Mouse (Mus musculus): ENCODE results near the gene Amt. TPM values are rescaled to one million over a fixed set of nuclear protein-coding genes. Genes with fewer than 3 reads are reported as not detected.

The Amt gene
- polyA plus RNA-seq, 1 experiment from 2014 or later, result 14.4 TPM

DNA sequence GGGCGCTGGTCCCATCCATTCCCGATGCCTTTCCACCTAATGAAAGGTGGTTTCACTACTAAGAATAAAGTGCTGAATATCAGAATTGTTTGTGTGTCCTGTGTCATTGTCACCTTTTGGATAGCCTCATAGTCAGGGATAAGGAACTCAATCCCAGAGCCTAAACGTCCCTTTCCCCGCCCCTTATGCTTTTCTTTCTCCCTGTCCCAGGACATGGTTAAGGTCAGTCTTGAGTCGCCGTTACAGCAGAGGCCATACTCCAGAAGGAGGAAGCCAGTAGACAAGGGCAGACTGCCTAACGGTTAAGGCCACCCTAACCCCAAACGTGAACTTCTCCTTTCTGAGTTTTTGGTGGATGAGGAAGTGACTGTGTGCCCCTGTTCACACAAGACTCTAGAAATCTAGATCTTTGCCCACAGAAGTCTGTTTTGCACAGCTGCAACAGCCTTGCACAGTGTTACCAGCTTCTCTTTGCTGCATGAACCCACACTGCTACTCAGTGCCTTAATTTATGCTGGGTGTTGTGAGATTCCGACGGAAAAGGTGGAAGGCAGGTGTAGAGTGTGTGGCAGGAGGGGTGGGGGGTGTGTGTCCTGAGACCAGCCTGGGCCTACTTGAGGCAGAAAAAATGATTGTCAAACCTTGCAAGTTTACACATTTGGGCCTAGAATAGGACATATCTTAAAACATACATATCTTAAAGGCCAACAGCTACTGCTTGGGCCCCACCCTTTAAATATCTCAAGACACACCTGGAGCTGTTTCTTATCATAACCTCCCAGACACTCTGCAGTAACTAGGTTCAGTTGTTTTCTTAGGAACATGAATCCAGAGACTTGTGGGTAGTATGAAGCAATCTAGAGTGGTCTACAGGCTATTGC is 43.8 kb downstream of the Amt start:
- Histone ChIP-seq H3K4me2 (ENCODE audit: low read depth, low read length) (peak overlapping the region; percentile 63), H3K4me1 (ENCODE audit: control insufficient read depth, low read depth, low read length) (peaks cover 55% of the 10 kb centered on the region), H3K9ac (ENCODE audit: low read depth, low read length) (peak overlapping the region; percentile 99), H3K4me3 (ENCODE audit: low read depth, low read length) (peak overlapping the region; percentile 94), H3K36me3 (ENCODE audit: control insufficient read depth, insufficient read depth) (peaks cover 21% of the 10 kb centered on the region), H3K9me3 (replicated peaks; ENCODE audit: control insufficient read depth, low read length) (no peaks in the 10 kb centered on the region), H3K27ac (ENCODE audit: low read length) (peak overlapping the region; percentile 100), H3K27me3 (ENCODE audit: control insufficient read depth, insufficient read depth, low read depth, low read length) (no peaks in the 10 kb centered on the region)
- ATAC-seq (ENCODE audit: low read depth), result peak; percentile 67
- WGBS (ENCODE audit: insufficient replicate concordance), result 9% methylated on average over 10 of the region's 10 CpGs

DNA sequence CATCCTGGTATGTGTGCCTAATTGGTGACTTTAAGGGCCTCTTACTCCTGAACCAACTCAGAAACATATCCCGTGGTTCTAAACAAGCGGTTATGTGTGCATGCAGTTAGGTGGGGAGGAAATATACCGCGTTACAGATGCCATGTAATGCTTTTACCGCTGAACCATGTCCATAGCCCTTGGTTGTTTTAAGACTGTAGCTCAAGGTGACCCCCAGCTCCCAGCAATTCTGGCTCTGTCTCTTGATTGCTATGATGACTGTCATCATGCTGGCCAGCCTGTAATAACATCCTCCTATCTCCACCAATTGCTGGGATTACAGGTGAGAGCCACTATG is 44.5 kb downstream of the Amt start:
- Histone ChIP-seq H3K9ac (ENCODE audit: low read depth, low read length) (peak overlapping the region; percentile 65), H3K27ac (ENCODE audit: low read length) (peak overlapping the region; percentile 100), H3K27me3 (ENCODE audit: control insufficient read depth, insufficient read depth, low read depth, low read length) (no peaks in the 10 kb centered on the region), H3K4me2 (ENCODE audit: low read depth, low read length) (peak overlapping the region; percentile 63), H3K4me1 (ENCODE audit: control insufficient read depth, low read depth, low read length) (peaks cover 59% of the 10 kb centered on the region), H3K9me3 (replicated peaks; ENCODE audit: control insufficient read depth, low read length) (no peaks in the 10 kb centered on the region), H3K36me3 (ENCODE audit: control insufficient read depth, insufficient read depth) (peaks cover 15% of the 10 kb centered on the region), H3K4me3 (ENCODE audit: low read depth, low read length) (peak overlapping the region; percentile 94)
- 32% methylated on average over 5 of the region's 5 CpGs for WGBS (ENCODE audit: insufficient replicate concordance)
- ATAC-seq (ENCODE audit: low read depth), result no peak

DNA sequence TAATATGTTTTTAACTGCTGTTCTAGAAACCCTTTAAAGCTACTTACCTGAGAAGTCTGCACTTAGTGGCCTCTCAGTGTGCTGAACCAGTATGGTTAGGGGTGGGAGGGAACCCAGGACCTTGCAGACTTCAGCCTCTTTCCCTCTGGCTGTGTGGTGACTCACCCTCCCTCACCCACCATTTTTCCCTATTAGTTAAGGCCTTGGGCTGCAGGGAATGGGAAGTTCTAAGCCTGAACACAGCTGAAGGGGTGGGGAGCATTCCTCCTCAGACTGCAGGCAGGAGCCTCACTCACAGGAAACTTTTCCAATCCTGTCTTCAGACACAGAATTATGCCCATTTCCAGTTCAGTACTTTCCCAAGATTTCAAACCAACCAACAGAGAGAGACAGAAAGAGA is 45.1 kb downstream of the Amt start:
- Histone ChIP-seq H3K36me3 (ENCODE audit: control insufficient read depth, insufficient read depth) (peaks cover 13% of the 10 kb centered on the region), H3K9ac (ENCODE audit: low read depth, low read length) (peak overlapping the region; percentile 65), H3K27ac (ENCODE audit: low read length) (peak overlapping the region; percentile 100), H3K4me2 (ENCODE audit: low read depth, low read length) (peak overlapping the region; percentile 63), H3K4me3 (ENCODE audit: low read depth, low read length) (peak overlapping the region; percentile 94), H3K27me3 (ENCODE audit: control insufficient read depth, insufficient read depth, low read depth, low read length) (no peaks in the 10 kb centered on the region), H3K9me3 (replicated peaks; ENCODE audit: control insufficient read depth, low read length) (no peaks in the 10 kb centered on the region), H3K4me1 (ENCODE audit: control insufficient read depth, low read depth, low read length) (peaks cover 61% of the 10 kb centered on the region)
- no peak for ATAC-seq (ENCODE audit: low read depth)

DNA sequence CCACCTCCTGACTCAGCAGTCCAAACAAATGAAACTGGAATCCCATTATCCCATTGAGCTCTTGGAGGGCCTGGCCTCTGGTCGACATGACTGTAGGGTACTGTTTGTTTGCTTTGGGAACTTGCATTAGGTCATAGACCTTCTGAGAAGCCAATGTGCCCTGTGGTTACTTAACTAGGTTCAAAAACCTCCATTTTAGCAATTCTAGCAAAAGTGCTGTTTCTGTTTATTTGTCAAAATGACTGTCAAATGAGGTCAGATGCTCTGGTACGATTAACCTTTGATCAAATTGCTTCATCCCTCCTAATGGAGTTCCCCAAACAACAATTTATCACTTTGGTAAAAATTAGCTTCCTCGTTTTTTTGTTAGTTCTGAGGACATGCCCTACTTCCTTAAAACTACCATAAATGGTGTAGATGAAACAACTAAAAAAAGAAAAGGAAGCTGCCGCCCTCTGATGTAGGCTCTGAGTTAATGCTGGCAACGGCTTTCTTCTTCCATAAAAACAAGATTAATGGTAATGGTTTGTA is 45.7 kb downstream of the Amt start:
- H3K4me1 ChIP-seq (ENCODE audit: control insufficient read depth, low read depth, low read length), result peaks cover 61% of the 10 kb centered on the region
- no peaks in the 10 kb centered on the region for H3K9me3 ChIP-seq (replicated peaks; ENCODE audit: control insufficient read depth, low read length)
- peak overlapping the region; percentile 94 for H3K4me3 ChIP-seq (ENCODE audit: low read depth, low read length)
- H3K9ac ChIP-seq (ENCODE audit: low read depth, low read length), result peak overlapping the region; percentile 65
- peaks cover 13% of the 10 kb centered on the region for H3K36me3 ChIP-seq (ENCODE audit: control insufficient read depth, insufficient read depth)
- H3K27me3 ChIP-seq (ENCODE audit: control insufficient read depth, insufficient read depth, low read depth, low read length), result no peaks in the 10 kb centered on the region
- peak overlapping the region; percentile 63 for H3K4me2 ChIP-seq (ENCODE audit: low read depth, low read length)
- no peak for ATAC-seq (ENCODE audit: low read depth)
- 9% methylated on average over 5 of the region's 5 CpGs for WGBS (ENCODE audit: insufficient replicate concordance)
- H3K27ac ChIP-seq (ENCODE audit: low read length), result peak overlapping the region; percentile 100

DNA sequence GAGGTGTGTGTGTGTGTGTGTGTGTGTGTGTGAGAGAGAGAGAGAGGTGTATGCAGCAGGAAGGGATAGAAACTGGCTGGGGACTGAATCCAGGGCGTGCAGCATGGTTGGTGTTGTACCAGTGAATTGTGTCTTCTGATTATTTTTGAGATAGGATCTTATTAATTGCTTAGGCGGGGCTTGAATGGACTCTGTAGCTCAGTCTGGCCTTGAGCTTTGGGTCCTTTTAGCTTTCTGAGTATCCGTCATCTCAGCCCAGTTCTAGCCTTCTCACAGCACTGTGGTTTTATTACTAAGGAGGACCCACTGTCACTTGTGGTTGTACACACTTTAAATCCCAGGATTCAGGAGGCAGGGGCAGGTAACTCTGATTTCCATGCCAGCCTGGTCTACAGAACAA is 46.7 kb downstream of the Amt start:
- peak overlapping the region; percentile 63 for H3K4me2 ChIP-seq (ENCODE audit: low read depth, low read length)
- H3K4me3 ChIP-seq (ENCODE audit: low read depth, low read length), result no peak overlapping the region
- H3K9me3 ChIP-seq (replicated peaks; ENCODE audit: control insufficient read depth, low read length), result no peaks in the 10 kb centered on the region
- H3K36me3 ChIP-seq (ENCODE audit: control insufficient read depth, insufficient read depth), result peaks cover 13% of the 10 kb centered on the region
- H3K27ac ChIP-seq (ENCODE audit: low read length), result peak overlapping the region; percentile 100
- peak overlapping the region; percentile 54 for H3K9ac ChIP-seq (ENCODE audit: low read depth, low read length)
- ATAC-seq (ENCODE audit: low read depth), result no peak
- H3K4me1 ChIP-seq (ENCODE audit: control insufficient read depth, low read depth, low read length), result peaks cover 52% of the 10 kb centered on the region
- 37% methylated on average over 3 of the region's 3 CpGs for WGBS (ENCODE audit: insufficient replicate concordance)
- no peaks in the 10 kb centered on the region for H3K27me3 ChIP-seq (ENCODE audit: control insufficient read depth, insufficient read depth, low read depth, low read length)

DNA sequence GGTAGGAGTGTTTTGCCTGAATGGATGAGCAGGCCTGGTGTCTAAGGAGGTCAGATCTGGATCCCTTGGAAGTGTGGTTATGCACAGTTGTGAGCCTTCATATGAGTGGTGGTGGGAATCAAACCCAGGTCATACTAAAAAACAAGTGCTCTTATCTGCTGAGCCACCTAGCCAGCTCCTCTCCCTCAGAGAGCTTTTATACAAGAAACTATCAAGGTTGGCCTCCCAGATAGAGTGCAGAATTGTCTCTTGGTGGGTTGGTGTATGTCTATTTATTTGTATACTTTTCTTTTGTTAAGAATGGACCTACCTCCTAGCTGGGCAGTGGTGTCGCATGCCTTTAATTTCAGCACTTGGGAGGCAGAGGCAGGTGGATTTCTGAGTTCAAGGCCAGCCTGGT is 47.2 kb downstream of the Amt start:
- Histone ChIP-seq H3K9ac (ENCODE audit: low read depth, low read length) (peak overlapping the region; percentile 50), H3K27me3 (ENCODE audit: control insufficient read depth, insufficient read depth, low read depth, low read length) (no peaks in the 10 kb centered on the region), H3K4me2 (ENCODE audit: low read depth, low read length) (peak overlapping the region; percentile 63), H3K4me1 (ENCODE audit: control insufficient read depth, low read depth, low read length) (peaks cover 52% of the 10 kb centered on the region), H3K27ac (ENCODE audit: low read length) (peak overlapping the region; percentile 100), H3K36me3 (ENCODE audit: control insufficient read depth, insufficient read depth) (peaks cover 13% of the 10 kb centered on the region), H3K9me3 (replicated peaks; ENCODE audit: control insufficient read depth, low read length) (no peaks in the 10 kb centered on the region), H3K4me3 (ENCODE audit: low read depth, low read length) (no peak overlapping the region)
- 40% methylated on average over 1 of the region's 1 CpGs for WGBS (ENCODE audit: insufficient replicate concordance)
- ATAC-seq (ENCODE audit: low read depth), result no peak

DNA sequence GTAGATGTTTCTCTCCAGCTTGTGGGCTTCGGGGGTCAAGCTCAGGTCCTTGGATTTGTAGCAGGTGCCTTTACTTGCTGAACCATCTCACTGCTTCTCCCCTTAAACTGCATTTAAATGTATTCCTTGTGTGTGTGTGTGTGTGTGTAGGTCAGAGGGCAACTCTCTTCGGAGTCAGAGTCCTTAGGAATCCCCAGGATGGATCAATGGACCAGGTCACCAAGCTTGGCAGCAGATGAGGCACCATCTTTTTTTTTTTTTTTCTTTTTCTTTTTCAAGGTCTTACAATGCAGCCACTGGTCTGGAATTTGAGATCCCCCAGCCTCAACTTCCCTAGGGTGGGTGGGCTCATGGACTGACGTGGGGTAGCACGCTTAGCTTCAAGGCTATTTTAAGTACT is 47.8 kb downstream of the Amt start:
- Histone ChIP-seq H3K9ac (ENCODE audit: low read depth, low read length) (peak overlapping the region; percentile 50; the same call in 1 of the 2 replicates), H3K27ac (ENCODE audit: low read length) (peak overlapping the region; percentile 100), H3K27me3 (ENCODE audit: control insufficient read depth, insufficient read depth, low read depth, low read length) (no peaks in the 10 kb centered on the region), H3K9me3 (replicated peaks; ENCODE audit: control insufficient read depth, low read length) (no peaks in the 10 kb centered on the region), H3K36me3 (ENCODE audit: control insufficient read depth, insufficient read depth) (peaks cover 11% of the 10 kb centered on the region), H3K4me1 (ENCODE audit: control insufficient read depth, low read depth, low read length) (peaks cover 58% of the 10 kb centered on the region), H3K4me3 (ENCODE audit: low read depth, low read length) (no peak overlapping the region), H3K4me2 (ENCODE audit: low read depth, low read length) (peak overlapping the region; percentile 63)
- no peak for ATAC-seq (ENCODE audit: low read depth)
- 80% methylated on average over 4 of the region's 4 CpGs for WGBS (ENCODE audit: insufficient replicate concordance)

DNA sequence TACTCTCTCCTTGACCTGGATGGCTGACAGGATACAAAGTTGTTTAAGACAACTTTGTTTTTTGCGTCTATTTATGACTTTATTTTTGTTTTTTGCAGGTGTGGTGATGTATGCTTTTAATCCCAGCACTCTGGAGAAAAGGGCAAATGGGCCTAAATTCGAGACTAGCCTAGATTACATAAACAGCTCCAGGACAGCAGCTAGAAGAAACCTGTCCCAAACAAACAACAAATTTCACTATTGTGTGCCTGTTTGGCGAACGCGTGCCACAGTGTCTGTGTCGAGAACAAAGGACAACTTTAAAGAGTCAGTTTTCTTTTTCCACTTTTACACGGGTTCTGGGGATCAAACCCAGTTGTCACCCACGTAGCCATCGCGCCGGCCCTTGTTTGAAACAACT is 50.4 kb downstream of the Amt start:
- peak overlapping the region; percentile 84 for H3K4me3 ChIP-seq (ENCODE audit: low read depth, low read length)
- no peaks in the 10 kb centered on the region for H3K9me3 ChIP-seq (replicated peaks; ENCODE audit: control insufficient read depth, low read length)
- ATAC-seq (ENCODE audit: low read depth), result no peak
- no peaks in the 10 kb centered on the region for H3K27me3 ChIP-seq (ENCODE audit: control insufficient read depth, insufficient read depth, low read depth, low read length)
- H3K4me1 ChIP-seq (ENCODE audit: control insufficient read depth, low read depth, low read length), result peaks cover 56% of the 10 kb centered on the region
- H3K4me2 ChIP-seq (ENCODE audit: low read depth, low read length), result peak overlapping the region; percentile 71
- peaks cover 14% of the 10 kb centered on the region for H3K36me3 ChIP-seq (ENCODE audit: control insufficient read depth, insufficient read depth)
- peak overlapping the region; percentile 99 for H3K27ac ChIP-seq (ENCODE audit: low read length)
- H3K9ac ChIP-seq (ENCODE audit: low read depth, low read length), result peak overlapping the region; percentile 88
- 4% methylated on average over 11 of the region's 11 CpGs for WGBS (ENCODE audit: insufficient replicate concordance)

DNA sequence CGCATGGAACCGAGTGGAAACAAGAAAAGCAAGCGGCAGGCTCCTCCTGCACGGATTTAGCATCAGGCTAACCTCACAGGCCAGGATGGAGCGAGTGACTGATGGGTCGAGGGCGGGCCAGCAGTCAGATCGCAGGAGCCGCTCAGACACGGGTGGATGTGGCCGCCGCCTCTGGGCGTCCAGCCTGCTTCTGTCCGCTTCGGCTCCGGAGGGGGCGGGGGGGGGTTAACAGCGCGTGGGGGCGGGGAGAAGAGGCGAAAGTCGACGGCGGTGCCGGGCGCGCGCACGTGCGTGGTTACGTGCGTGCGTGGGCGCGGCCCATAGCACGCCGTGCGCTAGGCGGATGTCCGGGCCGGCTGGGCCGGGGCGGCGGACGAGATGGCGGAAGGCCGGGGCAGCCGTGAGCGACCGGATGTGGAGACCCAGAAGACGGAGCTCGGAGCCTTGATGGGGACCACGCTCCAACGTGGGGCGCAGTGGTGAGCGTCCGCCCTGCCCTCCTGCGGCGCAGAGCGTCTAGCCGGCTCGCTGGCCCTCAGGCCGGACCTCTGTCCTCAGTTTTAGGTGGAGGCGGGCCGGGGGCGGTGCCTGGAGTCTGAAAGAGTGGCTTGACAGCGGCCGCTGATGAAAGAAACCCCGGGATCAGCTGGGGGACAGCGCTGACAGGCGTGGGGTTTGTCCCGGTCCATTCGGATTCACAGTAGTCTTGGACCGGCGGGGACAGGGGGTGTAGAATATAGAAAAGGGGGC is 51.1 kb downstream of the Amt start, which contains the start of gene Usp4:
Usp4 (plus strand) TSS at position 314 of the 750 bp plus-strand sequence.
- under 1% methylated on average over 75 of the region's 75 CpGs for WGBS (ENCODE audit: insufficient replicate concordance)
- Histone ChIP-seq H3K9me3 (replicated peaks; ENCODE audit: control insufficient read depth, low read length) (no peaks in the 10 kb centered on the region), H3K4me3 (ENCODE audit: low read depth, low read length) (peak within 1 kb of the TSS; percentile 84), H3K4me1 (ENCODE audit: control insufficient read depth, low read depth, low read length) (peaks cover 49% of the 10 kb centered on the region), H3K36me3 (ENCODE audit: control insufficient read depth, insufficient read depth) (peaks cover 21% of the 10 kb centered on the region), H3K9ac (ENCODE audit: low read depth, low read length) (peak within 1 kb of the TSS; percentile 88), H3K4me2 (ENCODE audit: low read depth, low read length) (peak within 1 kb of the TSS; percentile 71), H3K27ac (ENCODE audit: low read length) (peak within 1 kb of the TSS; percentile 99), H3K27me3 (ENCODE audit: control insufficient read depth, insufficient read depth, low read depth, low read length) (no peaks in the 10 kb centered on the region)
- peak; percentile 91 for ATAC-seq (ENCODE audit: low read depth)
